Mouse (Mus musculus): ENCODE measurements at regions not wholly inside any gene's neighbourhood (a gene's known extent, or its start where the extent isn't known, plus 50 kb on each side); places are given as distances from the start of the nearest gene placed in this dataset.

DNA sequence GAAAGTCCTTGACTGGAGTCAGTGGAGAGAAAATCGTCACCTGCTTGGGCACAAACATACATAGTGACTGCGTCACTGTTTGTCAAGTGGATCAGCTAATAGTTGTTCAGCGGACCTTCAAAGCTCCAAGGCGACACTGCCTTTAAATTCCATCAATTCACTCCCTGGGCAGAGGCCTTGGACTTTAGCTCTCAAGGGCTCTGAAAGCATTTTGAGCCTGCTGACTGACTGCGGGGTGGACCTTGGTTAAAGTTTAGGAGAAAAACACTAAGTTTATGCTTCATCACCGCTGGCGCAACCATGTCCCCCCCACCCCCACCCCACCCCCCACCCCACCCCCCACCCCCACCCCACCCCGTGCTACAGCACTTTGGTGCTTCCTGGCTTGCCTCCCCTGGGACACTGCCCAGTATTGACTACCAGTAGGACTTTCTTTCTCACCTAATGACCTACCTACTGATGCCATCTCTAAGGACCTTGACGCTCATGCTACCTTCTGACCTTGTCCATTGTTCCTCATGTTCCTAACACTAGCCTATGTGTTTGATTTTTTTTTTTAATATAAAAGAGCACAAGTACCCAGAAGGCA is 1132.3 kb downstream of the Gsdmc2 start:
- TF ChIP-seq CEBPB (IDR thresholded peaks at IDR 0.05; ENCODE audit: insufficient read depth, poor library complexity, severe bottlenecking), result no peak
- TF ChIP-seq SRF (IDR thresholded peaks at IDR 0.05; ENCODE audit: control insufficient read depth, insufficient read length, low read depth), result no peak
- no peak for TF ChIP-seq POLR2A (IDR thresholded peaks at IDR 0.05; ENCODE audit: insufficient read length, low read depth)
- no peak for TF ChIP-seq TCF12 (IDR thresholded peaks at IDR 0.05; ENCODE audit: insufficient read depth, poor library complexity, severe bottlenecking)
- no peak for TF ChIP-seq MAX (IDR thresholded peaks at IDR 0.05; ENCODE audit: low read depth)
